Mouse (Mus musculus) liver, postnatal 0 days (tissue): Measurements from ENCODE around the gene Pmp22. TPM values are rescaled to one million over a fixed set of nuclear protein-coding genes. Genes with fewer than 3 reads are reported as not detected.

Experiments used
- ATAC-seq: fragments of 200-750 bp; cut with Nextera tagmentation; 2 replicates; pipeline ENCODE4 v1.8.0; 2017; ENCODE audit warnings: mild to moderate bottlenecking, moderate library complexity
- DNase-seq: peaks from one replicate; pipeline ENCODE4 v3.0.0-alpha.2; 2016
- H3K27ac ChIP-seq: fragments of 300-500 bp; sonication (generic); 2 replicates; pipeline ENCODE4 v1.5.1; 2014; ENCODE audit warnings: antibody characterized with exemption, moderate library complexity, mild to moderate bottlenecking, low read depth
- H3K27me3 ChIP-seq: fragments of 300-500 bp; sonication (generic); 2 replicates; pipeline ENCODE4 v1.6.1; 2014; ENCODE audit warnings: low read length, control low read depth, mixed read lengths; ENCODE audit not compliant: insufficient read depth
- H3K36me3 ChIP-seq: fragments of 300-500 bp; sonication (generic); replicated peaks from 2 replicates; pipeline ENCODE4 v1.6.1; 2014; ENCODE audit warnings: mild to moderate bottlenecking, control low read depth, low read length, moderate library complexity, mixed read lengths; ENCODE audit not compliant: insufficient read depth
- H3K4me1 ChIP-seq: fragments of 300-500 bp; sonication (generic); 2 replicates; pipeline ENCODE4 v1.6.1; 2014; ENCODE audit warnings: antibody characterized with exemption, mild to moderate bottlenecking, control low read depth; ENCODE audit not compliant: insufficient read depth
- H3K4me2 ChIP-seq: fragments of 300-500 bp; sonication (generic); 2 replicates; pipeline ENCODE4 v1.6.1; 2014; ENCODE audit warnings: low read depth, mild to moderate bottlenecking, low read length, moderate library complexity, mixed read lengths
- H3K4me3 ChIP-seq: fragments of 300-500 bp; sonication (generic); 2 replicates; pipeline ENCODE4 v1.5.1; 2014; ENCODE audit warnings: low read depth, low read length
- H3K9ac ChIP-seq: fragments of 300-500 bp; sonication (generic); replicated peaks from 2 replicates; pipeline ENCODE4 v1.6.1; 2014; ENCODE audit warnings: mild to moderate bottlenecking, moderate library complexity
- H3K9me3 ChIP-seq: fragments of 300-500 bp; sonication (generic); 2 replicates; pipeline ENCODE4 v1.6.1; 2016; ENCODE audit warnings: mild to moderate bottlenecking, control low read depth, low read length, mixed read lengths
- CTCF ChIP-seq: sonication (generic); IDR thresholded peaks from 2 replicates; pipeline ENCODE4 v1.5.1; 2016; ENCODE audit warnings: antibody characterized with exemption, low read depth
- EP300 ChIP-seq: IDR thresholded peaks from 2 replicates; pipeline ENCODE4 v1.6.1; 2016; ENCODE audit warnings: antibody characterized with exemption, low read depth, mild to moderate bottlenecking
- WGBS: fragments of 180-500 bp; shearing (Covaris S2); extraction: QIAGEN DNeasy Blood & Tissue Kit; methylation state at CpG from one replicate; pipeline ENCODE4 v1.1.7; 2014; ENCODE audit not compliant: insufficient replicate concordance; 5-methylcytosine and 5-hydroxymethylcytosine counted together
- polyA plus RNA-seq: library from polyadenylated mRNA; unstranded; fragments of >200 nt; fragmentation: Nextera tagmentation; extraction: Ambion mirVana; gene quantifications from 2 replicates; pipeline ENCODE4 v1.2.1, GENCODE M21; 2015

The Pmp22 gene
- polyA plus RNA-seq, 1 experiment from 2014 or later, result 12.9 TPM

DNA sequence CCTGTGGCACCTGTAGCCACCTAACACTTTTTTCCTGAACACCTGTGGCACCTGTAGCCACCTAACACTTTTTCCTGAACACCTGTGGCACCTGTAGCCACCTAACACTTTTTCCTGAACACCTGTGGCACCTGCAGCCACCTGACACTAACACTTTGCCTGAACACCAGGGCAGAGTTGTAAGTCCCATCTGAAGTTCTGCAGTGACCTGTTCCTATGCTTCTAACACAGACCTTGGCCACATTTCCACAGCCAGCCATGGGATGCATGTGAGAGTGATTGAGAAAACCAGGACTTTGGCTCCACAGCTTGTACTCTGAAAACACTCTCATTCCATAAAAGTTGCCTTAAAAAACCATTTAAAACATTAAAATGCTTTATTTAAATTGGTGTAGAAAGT, 32.1 kb downstream of the Pmp22 start:
- TF ChIP-seq CTCF (no peak), EP300 (no peak)
- no peak overlapping the region for H3K27ac ChIP-seq
- H3K4me2 ChIP-seq, result no peak overlapping the region
- DNase-seq (no peak), ATAC-seq (no peak)
- H3K27me3 ChIP-seq, result no peaks in the 10 kb centered on the region
- H3K4me3 ChIP-seq, result no peak overlapping the region
- no peaks in the 10 kb centered on the region for H3K9me3 ChIP-seq
- no peak overlapping the region for H3K9ac ChIP-seq
- H3K4me1 ChIP-seq, result no peaks in the 10 kb centered on the region
- H3K36me3 ChIP-seq, result peaks cover 7% of the 10 kb centered on the region; the same call in 1 of the 2 replicates

DNA sequence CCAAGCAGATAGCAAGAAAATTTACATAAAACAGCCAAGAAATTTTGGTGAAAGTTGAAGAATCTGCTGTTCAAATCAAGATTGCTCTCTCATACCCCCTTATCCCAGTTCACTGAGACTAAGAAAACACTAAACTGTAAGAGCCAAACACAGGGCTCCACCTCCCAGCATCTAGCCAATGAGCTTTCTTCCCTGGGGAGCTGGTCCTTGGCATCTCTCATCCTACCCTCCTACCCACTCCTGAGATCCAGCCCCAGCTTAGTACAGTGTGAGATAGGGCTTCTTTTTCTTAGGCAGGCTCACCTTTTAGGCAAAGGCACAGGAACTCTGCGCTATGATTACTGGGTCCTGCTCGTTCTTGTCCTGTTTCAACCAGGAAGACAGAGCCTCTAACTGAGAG, 34.0 kb downstream of the Pmp22 start:
- H3K4me3 ChIP-seq, result no peak overlapping the region
- no peak overlapping the region for H3K27ac ChIP-seq
- 0 out of 2 replicates have a peak, but pooled peaks cover 3% of the 10 kb centered on the region for H3K36me3 ChIP-seq
- no peak overlapping the region for H3K4me2 ChIP-seq
- no peaks in the 10 kb centered on the region for H3K4me1 ChIP-seq
- no peaks in the 10 kb centered on the region for H3K27me3 ChIP-seq
- TF ChIP-seq CTCF (no peak), EP300 (no peak)
- H3K9me3 ChIP-seq, result no peaks in the 10 kb centered on the region
- no peak for DNase-seq
- WGBS, result 69% methylated on average over 2 of the region's 2 CpGs
- no peak for ATAC-seq
- no peak overlapping the region for H3K9ac ChIP-seq

DNA sequence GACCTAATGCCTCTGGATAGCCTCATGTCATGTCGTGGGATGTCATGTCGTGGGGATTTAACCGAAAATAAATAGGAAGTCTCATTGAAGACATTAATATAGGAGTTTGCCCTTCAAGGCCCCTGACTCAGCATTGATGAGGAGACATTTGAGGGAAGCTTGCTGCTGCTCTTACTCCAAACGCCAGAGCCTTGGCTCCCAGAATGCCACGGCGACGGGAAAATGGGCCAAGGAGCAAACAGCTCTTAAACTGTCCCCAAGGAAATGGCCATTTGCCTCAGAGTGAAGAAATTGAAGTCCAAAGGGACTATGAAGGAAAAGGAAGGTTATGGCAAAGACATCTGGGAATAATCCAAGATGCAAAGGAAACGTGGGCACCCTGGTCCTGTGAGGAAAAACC, 34.8 kb downstream of the Pmp22 start:
- Histone ChIP-seq H3K36me3 (no peaks in the 10 kb centered on the region), H3K9me3 (no peaks in the 10 kb centered on the region), H3K4me2 (no peak overlapping the region), H3K4me3 (no peak overlapping the region), H3K27ac (no peak overlapping the region), H3K9ac (no peak overlapping the region), H3K4me1 (no peaks in the 10 kb centered on the region), H3K27me3 (no peaks in the 10 kb centered on the region)
- TF ChIP-seq EP300, result no peak
- no peak for TF ChIP-seq CTCF
- DNase-seq, result no peak
- no peak for ATAC-seq
- WGBS, result 76% methylated on average over 8 of the region's 8 CpGs

DNA sequence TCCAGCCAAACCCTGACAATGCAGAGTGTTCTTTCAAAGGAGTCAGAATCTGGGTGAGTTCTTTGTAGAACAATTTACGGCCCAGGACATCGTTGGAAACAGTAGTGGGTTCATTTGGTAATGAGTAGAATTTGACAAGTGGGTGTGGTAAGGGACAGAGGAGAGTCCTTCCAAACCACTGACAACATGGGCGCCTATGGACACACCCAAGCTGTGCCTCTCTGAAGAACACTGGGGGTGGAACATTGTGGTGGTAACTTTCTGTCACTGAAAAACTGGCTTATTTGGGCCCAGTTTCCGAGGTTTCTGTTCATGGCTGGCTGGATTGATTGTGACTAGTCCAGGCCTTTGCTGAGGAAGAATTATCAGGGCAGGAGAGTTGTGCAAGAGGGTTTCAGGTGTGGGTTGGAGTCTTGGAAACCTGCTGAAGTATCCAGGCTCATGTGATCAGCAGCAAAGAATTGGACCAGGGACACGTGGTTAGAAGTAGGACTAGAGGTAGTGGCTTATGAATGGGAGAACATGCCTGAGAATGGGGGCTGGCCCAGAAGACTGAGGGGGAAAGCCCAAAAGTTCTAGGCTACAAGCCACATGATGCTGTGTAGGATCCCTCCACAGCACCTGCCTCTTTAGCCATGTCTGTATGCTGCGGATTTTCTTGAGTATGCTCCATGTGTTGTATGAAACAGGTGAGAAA, 35.4 kb downstream of the Pmp22 start:
- no peaks in the 10 kb centered on the region for H3K27me3 ChIP-seq
- no peaks in the 10 kb centered on the region for H3K36me3 ChIP-seq
- H3K4me2 ChIP-seq, result no peak overlapping the region
- DNase-seq (no peak), ATAC-seq (no peak)
- no peaks in the 10 kb centered on the region for H3K4me1 ChIP-seq
- no peak overlapping the region for H3K9ac ChIP-seq
- no peak overlapping the region for H3K27ac ChIP-seq
- WGBS, result 70% methylated on average over 6 of the region's 6 CpGs
- no peaks in the 10 kb centered on the region for H3K9me3 ChIP-seq
- TF ChIP-seq CTCF (no peak), EP300 (no peak)
- H3K4me3 ChIP-seq, result no peak overlapping the region

DNA sequence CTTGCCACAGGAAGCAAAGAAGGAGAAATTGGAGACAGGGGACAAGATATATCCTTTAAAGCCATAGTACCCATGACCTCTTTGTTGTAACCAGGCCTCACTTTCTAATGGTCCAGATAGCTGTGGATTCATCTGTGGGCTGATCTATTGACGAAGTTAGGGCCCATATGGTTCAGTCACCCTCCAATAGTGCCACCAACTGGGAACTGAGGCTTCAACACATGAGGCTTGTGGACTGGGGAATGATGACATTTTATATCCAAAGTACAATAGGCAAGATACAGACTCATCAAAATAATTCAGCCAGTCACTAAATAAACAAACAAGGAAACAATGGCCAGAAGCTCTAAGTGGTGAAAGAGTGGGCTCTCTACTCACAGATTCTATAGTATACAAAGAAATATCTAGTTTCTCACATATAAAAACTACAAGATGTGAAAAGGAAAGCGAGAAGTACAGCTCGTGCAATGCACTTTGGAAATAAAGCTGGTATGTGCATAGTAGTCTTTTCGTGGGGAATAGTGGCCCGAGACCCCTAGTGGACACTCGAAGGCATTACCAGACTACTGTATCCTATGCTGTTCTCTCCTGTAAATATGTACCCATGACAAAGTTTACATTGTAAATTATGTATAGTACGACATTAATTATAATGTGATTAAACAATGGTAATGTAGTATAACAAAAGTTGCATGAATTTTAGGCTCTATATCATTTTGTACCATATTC, 36.1 kb downstream of the Pmp22 start:
- DNase-seq (no peak), ATAC-seq (no peak)
- H3K4me2 ChIP-seq, result no peak overlapping the region
- H3K36me3 ChIP-seq, result no peaks in the 10 kb centered on the region
- H3K4me1 ChIP-seq, result no peaks in the 10 kb centered on the region
- TF ChIP-seq CTCF (peak; percentile 69), EP300 (no peak)
- H3K27me3 ChIP-seq, result no peaks in the 10 kb centered on the region
- WGBS, result 37% methylated on average over 7 of the region's 7 CpGs
- no peak overlapping the region for H3K27ac ChIP-seq
- H3K9me3 ChIP-seq, result no peaks in the 10 kb centered on the region
- no peak overlapping the region for H3K4me3 ChIP-seq
- no peak overlapping the region for H3K9ac ChIP-seq

DNA sequence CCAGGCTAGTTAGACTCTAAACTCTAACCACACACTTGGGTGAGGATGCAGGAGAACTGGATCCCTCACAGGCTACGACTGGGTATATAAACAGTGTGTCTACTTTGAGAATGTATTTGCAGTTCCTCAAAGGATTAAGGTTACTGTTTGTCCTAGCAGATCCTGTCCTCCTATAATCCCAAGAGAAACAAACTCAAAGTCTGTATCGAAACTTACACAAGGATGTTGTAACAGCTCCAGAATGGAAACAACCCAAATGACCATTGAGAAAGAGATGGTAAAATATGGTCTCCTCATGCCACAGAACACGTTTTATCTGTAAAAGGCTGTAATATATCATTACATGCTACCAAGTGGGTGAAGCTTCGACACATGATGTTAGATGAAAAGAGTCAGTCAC, 39.0 kb downstream of the Pmp22 start:
- Histone ChIP-seq H3K9me3 (no peaks in the 10 kb centered on the region), H3K9ac (no peak overlapping the region), H3K4me1 (no peaks in the 10 kb centered on the region), H3K4me2 (no peak overlapping the region), H3K27me3 (no peaks in the 10 kb centered on the region), H3K4me3 (no peak overlapping the region), H3K27ac (no peak overlapping the region), H3K36me3 (no peaks in the 10 kb centered on the region)
- DNase-seq (no peak), ATAC-seq (no peak)
- 69% methylated on average over 4 of the region's 4 CpGs for WGBS
- TF ChIP-seq EP300, result no peak
- no peak for TF ChIP-seq CTCF
